In genomic region chr1:169977621-169978020, GRCm38 (mm10) we compare ENCODE assay signal across 19 mouse cellular contexts. TPM values are rescaled to one million over a fixed set of nuclear protein-coding genes. Genes with fewer than 3 reads are reported as not detected.
DNase-seq lines count a peak whose midpoint lies in the region; ATAC-seq lines count a peak whose summit lies in the region.
"Had no signal": no experiment of that assay in that cellular context is flagged by ENCODE, and none has a peak within 500 bp of the region (broad histone marks: within the 10 kb centered on the region; RNA-seq: fewer than 3 reads in every experiment).

No protein-coding gene starts in this region.

- no peak overlapping the region for H3K4me3 ChIP-seq in forebrain, embryonic 16.5 days (replicated peaks; ENCODE audit: low read length)
- H3K4me3 ChIP-seq in hindbrain, embryonic 16.5 days (ENCODE audit: low read length), result no peak overlapping the region
- H3K4me3 ChIP-seq: embryonic facial prominence, embryonic 10.5 days; embryonic facial prominence, embryonic 12.5 days; forebrain, embryonic 13.5 days; forebrain, embryonic 15.5 days had no signal

- no peak for ATAC-seq in forebrain, embryonic 16.5 days
- no peak for ATAC-seq in granulocyte monocyte progenitor cell, adult 5-6 weeks (replicated peaks; ENCODE audit: poor library complexity, severe bottlenecking)
- no peak for ATAC-seq in hindbrain, embryonic 16.5 days
- ATAC-seq: forebrain, embryonic 13.5 days; forebrain, embryonic 15.5 days had no signal

- H3K4me2 ChIP-seq in forebrain, embryonic 16.5 days (ENCODE audit: low read length), result no peak overlapping the region
- H3K4me2 ChIP-seq in hindbrain, embryonic 16.5 days (ENCODE audit: low read length), result no peak overlapping the region
- H3K4me2 ChIP-seq: embryonic facial prominence, embryonic 12.5 days; forebrain, embryonic 13.5 days; forebrain, embryonic 15.5 days had no signal

- H3K27me3 ChIP-seq in forebrain, embryonic 16.5 days (replicated peaks; ENCODE audit: control insufficient read depth, insufficient read depth, low read length), result no peaks in the 10 kb centered on the region
- H3K27me3 ChIP-seq in hindbrain, embryonic 16.5 days (replicated peaks; ENCODE audit: control insufficient read depth, insufficient read depth, low read length), result no peaks in the 10 kb centered on the region
- H3K27me3 ChIP-seq: embryonic facial prominence, embryonic 12.5 days; forebrain, embryonic 13.5 days; forebrain, embryonic 15.5 days had no signal

- DNase-seq in 3134 (ENCODE audit: extremely low read depth, insufficient read length, low spot score), result peak; percentile 41
- DNase-seq in 3T3-L1 (ENCODE audit: low read depth, low spot score), result peak; percentile 90
- DNase-seq in NIH3T3 (ENCODE audit: low read depth), result peak; percentile 52
- DNase-seq: adrenal gland, adult 2 months; adrenal gland, postnatal 10 days; adrenal gland, postnatal 25 days; cerebellum, adult 11-12 months; cerebellum, adult 2 months; cerebellum, adult 9-10 months; cerebellum, postnatal 10 days had no signal

- no peak overlapping the region for H3K27ac ChIP-seq in forebrain, embryonic 16.5 days (ENCODE audit: low read length)
- no peak overlapping the region for H3K27ac ChIP-seq in hindbrain, embryonic 16.5 days (ENCODE audit: low read depth, low read length)
- H3K27ac ChIP-seq: embryonic facial prominence, embryonic 10.5 days; embryonic facial prominence, embryonic 12.5 days; forebrain, embryonic 13.5 days; forebrain, embryonic 15.5 days had no signal

- H3K9ac ChIP-seq in forebrain, embryonic 16.5 days (replicated peaks; ENCODE audit: low read depth, low read length), result no peak overlapping the region
- no peak overlapping the region for H3K9ac ChIP-seq in hindbrain, embryonic 16.5 days (ENCODE audit: low read depth, low read length)
- H3K9ac ChIP-seq: embryonic facial prominence, embryonic 12.5 days; forebrain, embryonic 13.5 days; forebrain, embryonic 15.5 days had no signal

- H3K4me1 ChIP-seq in forebrain, embryonic 16.5 days (replicated peaks; ENCODE audit: control insufficient read depth, insufficient read depth, low read length), result no peaks in the 10 kb centered on the region
- H3K4me1 ChIP-seq in hindbrain, embryonic 16.5 days (ENCODE audit: control insufficient read depth, insufficient read depth, low read depth, low read length), result no peaks in the 10 kb centered on the region
- H3K4me1 ChIP-seq: embryonic facial prominence, embryonic 10.5 days; embryonic facial prominence, embryonic 12.5 days; forebrain, embryonic 13.5 days; forebrain, embryonic 15.5 days had no signal

- H3K36me3 ChIP-seq in forebrain, embryonic 16.5 days (ENCODE audit: control insufficient read depth, insufficient read depth), result no peaks in the 10 kb centered on the region
- H3K36me3 ChIP-seq in hindbrain, embryonic 16.5 days (ENCODE audit: control insufficient read depth, insufficient read depth, low read length), result no peaks in the 10 kb centered on the region
- H3K36me3 ChIP-seq: forebrain, embryonic 15.5 days had no signal

- WGBS in forebrain, embryonic 16.5 days, result 87% methylated on average over 4 of the region's 4 CpGs
- WGBS in hindbrain, embryonic 16.5 days, result 87% methylated on average over 4 of the region's 4 CpGs

- no peaks in the 10 kb centered on the region for H3K9me3 ChIP-seq in forebrain, embryonic 16.5 days (ENCODE audit: control insufficient read depth, low read length)
- H3K9me3 ChIP-seq in hindbrain, embryonic 16.5 days (ENCODE audit: control insufficient read depth, low read length), result no peaks in the 10 kb centered on the region
- H3K9me3 ChIP-seq: embryonic facial prominence, embryonic 10.5 days; embryonic facial prominence, embryonic 12.5 days; forebrain, embryonic 13.5 days; forebrain, embryonic 15.5 days had no signal

RNA-seq across cellular contexts. Expression of gene Hsd17b7, which starts 8.6 kb away (rescaled TPM):
- 18.1 and 19.5 TPM in 2 replicates for polyA plus RNA-seq in forebrain, embryonic 16.5 days (2015; fragmentation: Nextera tagmentation; extraction: Ambion mirVana)
- total RNA-seq in granulocyte monocyte progenitor cell, adult 5-6 weeks (2014; fragmentation: Nextera tagmentation), result 1.8 and 2.9 TPM in 2 replicates
- 3.7 and 6.9 TPM in 2 replicates for total RNA-seq in granulocyte monocyte progenitor cell, adult 5-6 weeks (2017)
- polyA plus RNA-seq in hindbrain, embryonic 16.5 days (2015; fragmentation: Nextera tagmentation; extraction: Ambion mirVana), result 26.5 and 33.3 TPM in 2 replicates

RNA-seq across cellular contexts. Expression of gene Ccdc190, which starts 49.2 kb away (rescaled TPM):
- polyA plus RNA-seq in forebrain, embryonic 16.5 days (2015; fragmentation: Nextera tagmentation; extraction: Ambion mirVana), result 0.96 and 1.7 TPM in 2 replicates
- total RNA-seq in granulocyte monocyte progenitor cell, adult 5-6 weeks (2014; fragmentation: Nextera tagmentation), result not detected in 2 replicates
- not detected in 2 replicates for total RNA-seq in granulocyte monocyte progenitor cell, adult 5-6 weeks (2017)
- polyA plus RNA-seq in hindbrain, embryonic 16.5 days (2015; fragmentation: Nextera tagmentation; extraction: Ambion mirVana), result 3.2 and 3.9 TPM in 2 replicates
- total RNA-seq: adrenal gland, postnatal 10 days; MEL had no signal
- polyA plus RNA-seq: adrenal gland, adult 2 months; C2C12; embryonic facial prominence, embryonic 10.5 days; embryonic facial prominence, embryonic 12.5 days had no signal
